15 mouse cellular contexts compared by ENCODE assay signal in the genomic region with DNA sequence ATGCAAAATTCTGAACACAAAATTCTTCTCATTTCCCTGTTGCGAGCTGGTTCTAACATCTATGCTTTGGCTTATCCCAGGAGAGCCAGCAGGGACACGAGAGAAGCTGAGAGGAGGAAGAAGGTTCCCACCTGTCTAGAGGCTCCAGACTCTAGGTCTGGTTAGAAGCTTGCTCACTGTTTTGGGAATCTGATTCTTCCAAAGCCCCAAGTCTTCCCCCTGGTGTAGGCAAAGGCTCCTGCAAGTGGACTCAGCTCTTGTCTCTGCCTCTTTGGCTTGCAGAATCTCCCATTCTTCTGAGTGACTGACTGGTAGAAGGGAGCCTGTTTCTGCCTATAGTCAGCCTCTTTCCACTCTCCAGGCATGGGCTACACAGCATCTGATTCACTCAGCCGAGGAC.
A peak's percentile ranks its signal among the peaks of the same experiment; 100 is the strongest.
DNase-seq lines count a peak whose midpoint lies in the region; ATAC-seq and TF ChIP-seq lines count a peak whose summit lies in the region.
"Had no signal": no experiment of that assay in that cellular context is flagged by ENCODE, and none has a peak within 500 bp of the region (broad histone marks: within the 10 kb centered on the region; RNA-seq: fewer than 3 reads in every experiment).

No protein-coding gene starts in this region.

- no peaks in the 10 kb centered on the region for H3K27me3 ChIP-seq in hindbrain, embryonic 13.5 days
- no peaks in the 10 kb centered on the region for H3K27me3 ChIP-seq in hindbrain, embryonic 14.5 days (ENCODE audit: control insufficient read depth, insufficient read depth, low read length)
- H3K27me3 ChIP-seq in lung, embryonic 16.5 days (ENCODE audit: control insufficient read depth, insufficient read depth, low read depth, low read length) = no peaks in the 10 kb centered on the region
- no peaks in the 10 kb centered on the region for H3K27me3 ChIP-seq in stomach, postnatal 0 days (ENCODE audit: control insufficient read depth, insufficient read depth, low read length)
- H3K27me3 ChIP-seq: limb, embryonic 13.5 days; midbrain, embryonic 13.5 days had no signal

- H3K36me3 ChIP-seq in hindbrain, embryonic 13.5 days = no peaks in the 10 kb centered on the region
- no peaks in the 10 kb centered on the region for H3K36me3 ChIP-seq in hindbrain, embryonic 14.5 days (replicated peaks; ENCODE audit: control insufficient read depth, insufficient read depth)
- H3K36me3 ChIP-seq in lung, embryonic 16.5 days (ENCODE audit: control insufficient read depth, insufficient read depth, low read length) = no peaks in the 10 kb centered on the region
- no peaks in the 10 kb centered on the region for H3K36me3 ChIP-seq in stomach, postnatal 0 days (ENCODE audit: control insufficient read depth, insufficient read depth, low read length)
- H3K36me3 ChIP-seq: forebrain, embryonic 10.5 days; G1E; limb, embryonic 13.5 days; midbrain, embryonic 13.5 days had no signal

- WGBS in hindbrain, embryonic 13.5 days = 71% methylated on average over 3 of the region's 3 CpGs
- 84% methylated on average over 3 of the region's 3 CpGs for WGBS in hindbrain, embryonic 14.5 days
- WGBS in lung, embryonic 16.5 days = 72% methylated on average over 3 of the region's 3 CpGs
- 74% methylated on average over 3 of the region's 3 CpGs for whole genome bisulfite sequencing in stomach, postnatal 0 days

- no peak overlapping the region for H3K27ac ChIP-seq in hindbrain, embryonic 13.5 days
- no peak overlapping the region for H3K27ac ChIP-seq in hindbrain, embryonic 14.5 days
- H3K27ac ChIP-seq in lung, embryonic 16.5 days (ENCODE audit: low read length) = no peak overlapping the region
- H3K27ac ChIP-seq in stomach, postnatal 0 days (replicated peaks) = no peak overlapping the region
- H3K27ac ChIP-seq: forebrain, embryonic 10.5 days; limb, embryonic 13.5 days; midbrain, embryonic 13.5 days had no signal

- peak; percentile 69 for TF ChIP-seq CTCF in stomach, postnatal 0 days (IDR thresholded peaks at IDR 0.05; ENCODE audit: low read depth)

- TF ChIP-seq EP300 in stomach, postnatal 0 days (optimal IDR thresholded peaks at IDR 0.05) = no peak

- H3K4me3 ChIP-seq in hindbrain, embryonic 13.5 days = no peak overlapping the region
- no peak overlapping the region for H3K4me3 ChIP-seq in hindbrain, embryonic 14.5 days (replicated peaks; ENCODE audit: low read length)
- H3K4me3 ChIP-seq in lung, embryonic 16.5 days (ENCODE audit: low read length) = no peak overlapping the region
- no peak overlapping the region for H3K4me3 ChIP-seq in stomach, postnatal 0 days (ENCODE audit: low read depth, low read length)
- H3K4me3 ChIP-seq: forebrain, embryonic 10.5 days; limb, embryonic 13.5 days; midbrain, embryonic 13.5 days had no signal

- no peak overlapping the region for H3K9ac ChIP-seq in hindbrain, embryonic 13.5 days
- H3K9ac ChIP-seq in hindbrain, embryonic 14.5 days = no peak overlapping the region
- no peak overlapping the region for H3K9ac ChIP-seq in lung, embryonic 16.5 days (ENCODE audit: low read length)
- H3K9ac ChIP-seq in stomach, postnatal 0 days (ENCODE audit: low read length) = no peak overlapping the region
- H3K9ac ChIP-seq: limb, embryonic 13.5 days; midbrain, embryonic 13.5 days had no signal

- ATAC-seq in hindbrain, embryonic 13.5 days (ENCODE audit: low FRiP score) = 0 out of 2 replicates have a peak, but pooled peaks have one; percentile 41
- no peak for ATAC-seq in hindbrain, embryonic 14.5 days (ENCODE audit: low FRiP score)
- ATAC-seq in lung, embryonic 16.5 days (ENCODE audit: low read depth) = 0 out of 2 replicates have a peak, but pooled peaks have one; percentile 27
- no peak; the same call in 1 of the 2 replicates for ATAC-seq in stomach, postnatal 0 days (ENCODE audit: low FRiP score, low TSS enrichment)

- H3K4me1 ChIP-seq in hindbrain, embryonic 13.5 days (replicated peaks) = no peaks in the 10 kb centered on the region
- H3K4me1 ChIP-seq in hindbrain, embryonic 14.5 days (replicated peaks; ENCODE audit: control insufficient read depth, insufficient read depth, low read length) = no peaks in the 10 kb centered on the region
- H3K4me1 ChIP-seq in lung, embryonic 16.5 days (replicated peaks; ENCODE audit: control insufficient read depth, insufficient read depth, low read length) = no peaks in the 10 kb centered on the region
- no peaks in the 10 kb centered on the region for H3K4me1 ChIP-seq in stomach, postnatal 0 days (replicated peaks; ENCODE audit: control insufficient read depth, insufficient read depth)
- H3K4me1 ChIP-seq: forebrain, embryonic 10.5 days; limb, embryonic 13.5 days; midbrain, embryonic 13.5 days had no signal

- H3K4me2 ChIP-seq in hindbrain, embryonic 13.5 days = no peak overlapping the region
- no peak overlapping the region for H3K4me2 ChIP-seq in hindbrain, embryonic 14.5 days (replicated peaks)
- no peak overlapping the region for H3K4me2 ChIP-seq in lung, embryonic 16.5 days (ENCODE audit: low read depth, low read length)
- H3K4me2 ChIP-seq in stomach, postnatal 0 days (replicated peaks; ENCODE audit: low read depth) = no peak overlapping the region
- H3K4me2 ChIP-seq: heart, embryonic 11.5 days; limb, embryonic 13.5 days; midbrain, embryonic 13.5 days had no signal

- no peaks in the 10 kb centered on the region for H3K9me3 ChIP-seq in hindbrain, embryonic 13.5 days
- H3K9me3 ChIP-seq in hindbrain, embryonic 14.5 days (ENCODE audit: control insufficient read depth, low read length) = no peaks in the 10 kb centered on the region
- no peaks in the 10 kb centered on the region for H3K9me3 ChIP-seq in lung, embryonic 16.5 days (ENCODE audit: control insufficient read depth, low read length)
- H3K9me3 ChIP-seq in stomach, postnatal 0 days (ENCODE audit: control insufficient read depth, low read length) = no peaks in the 10 kb centered on the region
- H3K9me3 ChIP-seq: forebrain, embryonic 10.5 days; G1E; limb, embryonic 13.5 days; midbrain, embryonic 13.5 days had no signal

- no peak for DNase-seq in hindbrain, embryonic 14.5 days (ENCODE audit: low spot score)
- no peak for DNase-seq in lung, adult 18-20 months
- DNase-seq in ZHBTc4 (ENCODE audit: low read depth, low spot score) = peak; percentile 13
- peak; percentile 22 for DNase-seq in stomach, postnatal 0 days (ENCODE audit: low spot score)
- no peak for DNase-seq in urinary bladder, postnatal 25 days (ENCODE audit: low spot score)
- DNase-seq: cerebellum, adult 11-12 months; heart, postnatal 4 days; kidney, adult 8-10 months had no signal

Comparison
In these comparisons a context has a peak if more than half of its experiments do, and no peak if none do; other contexts are left out.
1. ATAC-seq: peak in hindbrain, embryonic 13.5 days (single experiment) and lung, embryonic 16.5 days (single experiment); none in hindbrain, embryonic 14.5 days (single experiment) and stomach, postnatal 0 days (single experiment).
2. DNase-seq: peak in ZHBTc4 (single experiment) and stomach, postnatal 0 days (single experiment); none in hindbrain, embryonic 14.5 days (single experiment), lung, adult 18-20 months (0 of 2) and urinary bladder, postnatal 25 days (single experiment).